Mouse (Mus musculus) midbrain, postnatal 0 days (tissue): ENCODE measurements at regions not wholly inside any gene's neighbourhood (a gene's known extent, or its start where the extent isn't known, plus 50 kb on each side); places are given as distances from the start of the nearest gene placed in this dataset.
A peak's percentile ranks its signal among the peaks of the same experiment; 100 is the strongest.

Experiments used
- ATAC-seq: fragments of 200-750 bp; cut with Nextera tagmentation; 2 replicates; pipeline ENCODE4 v1.8.0; 2017; ENCODE audit warnings: moderate number of reproducible peaks, mild to moderate bottlenecking, moderate TSS enrichment, moderate library complexity; ENCODE audit not compliant: low FRiP score
- DNase-seq: peaks from one replicate; pipeline ENCODE4 v3.0.0-alpha.2; 2015; ENCODE audit warnings: low spot score
- H3K27ac ChIP-seq: fragments of 300-500 bp; sonication (generic); 2 replicates; pipeline ENCODE4 v1.5.1; 2014; ENCODE audit warnings: low read depth, mild to moderate bottlenecking, low read length, mixed read lengths
- H3K27me3 ChIP-seq: fragments of 300-500 bp; sonication (generic); 2 replicates; pipeline ENCODE4 v1.6.1; 2014; ENCODE audit warnings: low read length, control low read depth, mixed read lengths; ENCODE audit not compliant: insufficient read depth
- H3K36me3 ChIP-seq: fragments of 300-500 bp; sonication (generic); 2 replicates; pipeline ENCODE4 v1.6.1; 2014; ENCODE audit warnings: low read length, control low read depth, mixed read lengths; ENCODE audit not compliant: insufficient read depth
- H3K4me1 ChIP-seq: fragments of 300-500 bp; sonication (generic); 2 replicates; pipeline ENCODE4 v1.6.1; 2014; ENCODE audit warnings: mild to moderate bottlenecking, control low read depth, antibody characterized with exemption, low read length, mixed read lengths; ENCODE audit not compliant: insufficient read depth
- H3K4me2 ChIP-seq: fragments of 300-500 bp; sonication (generic); 2 replicates; pipeline ENCODE4 v1.6.1; 2014; ENCODE audit warnings: low read depth, mild to moderate bottlenecking, low read length, mixed read lengths; ENCODE audit not compliant: poor library complexity, severe bottlenecking
- H3K4me3 ChIP-seq: fragments of 300-500 bp; sonication (generic); 2 replicates; pipeline ENCODE4 v1.5.1; 2014; ENCODE audit warnings: low read depth, mild to moderate bottlenecking, low read length, moderate library complexity
- H3K9ac ChIP-seq: fragments of 300-500 bp; sonication (generic); replicated peaks from 2 replicates; pipeline ENCODE4 v1.6.1; 2014; ENCODE audit warnings: mild to moderate bottlenecking, low read length, moderate library complexity, mixed read lengths; ENCODE audit not compliant: poor library complexity, severe bottlenecking
- H3K9me3 ChIP-seq: fragments of 300-500 bp; sonication (generic); 2 replicates; pipeline ENCODE4 v1.6.1; 2016; ENCODE audit warnings: low read length, control low read depth
- CTCF ChIP-seq: IDR thresholded peaks from 2 replicates; pipeline ENCODE4 v1.5.1; 2016; ENCODE audit warnings: antibody characterized with exemption, mild to moderate bottlenecking
- WGBS: fragments of 180-500 bp; shearing (Covaris S2); extraction: QIAGEN DNeasy Blood & Tissue Kit; methylation state at CpG from one replicate; pipeline ENCODE4 v1.1.7; 2014; 5-methylcytosine and 5-hydroxymethylcytosine counted together

DNA sequence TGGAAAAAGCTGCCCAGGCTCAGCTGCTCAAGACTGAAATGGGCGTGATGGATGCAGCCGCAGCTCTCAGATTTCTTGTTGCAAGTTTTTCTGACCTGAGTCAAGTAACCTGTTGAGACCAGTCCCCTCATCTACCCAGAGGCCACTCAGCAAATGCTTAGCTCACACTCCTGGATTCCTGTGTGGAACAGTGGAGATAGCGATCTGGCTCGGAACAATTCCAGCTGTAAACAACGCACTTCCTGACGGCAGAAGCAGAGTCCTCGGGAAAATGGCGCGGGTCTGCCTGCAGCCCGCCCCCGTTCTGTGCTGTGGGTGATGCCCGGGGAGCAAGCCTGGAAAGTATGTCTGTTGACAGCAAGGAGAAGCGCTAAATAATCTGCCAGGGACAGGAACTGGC lies 117.7 kb downstream of the Tmem17 start:
- Histone ChIP-seq H3K4me1 (no peaks in the 10 kb centered on the region), H3K9me3 (no peaks in the 10 kb centered on the region), H3K4me2 (peak overlapping the region; percentile 22; the same call in 1 of the 2 replicates), H3K9ac (0 out of 2 replicates have a peak overlapping the region, but pooled peaks have one; percentile 29), H3K27ac (no peak overlapping the region), H3K27me3 (no peaks in the 10 kb centered on the region), H3K36me3 (no peaks in the 10 kb centered on the region), H3K4me3 (peak overlapping the region; percentile 6; the same call in 1 of the 2 replicates)
- 26% methylated on average over 13 of the region's 13 CpGs for WGBS
- no peak for TF ChIP-seq CTCF
- DNase-seq = no peak
- no peak for ATAC-seq

DNA sequence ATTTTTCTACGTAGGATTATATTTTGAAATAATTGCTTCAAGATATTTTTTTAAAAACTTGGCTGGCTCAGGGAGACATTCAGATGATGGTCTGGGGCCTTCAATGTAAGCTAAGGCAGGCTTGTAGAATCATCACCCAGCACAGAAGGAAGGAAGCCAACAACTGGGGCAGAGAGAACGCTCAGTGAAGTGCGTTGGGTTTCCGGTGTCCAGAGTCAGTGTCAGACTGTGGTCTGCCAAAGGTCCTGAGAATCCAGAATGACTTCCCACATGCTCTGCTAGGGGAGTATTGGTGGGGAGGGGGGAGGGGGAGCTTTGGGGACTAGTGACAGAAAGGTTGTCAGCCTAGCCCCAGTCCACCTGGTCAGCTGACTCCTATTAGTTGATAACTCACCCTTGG lies 118.1 kb downstream of the Tmem17 start:
- Histone ChIP-seq H3K27ac (no peak overlapping the region), H3K4me3 (peak overlapping the region; percentile 6; the same call in 1 of the 2 replicates), H3K9ac (0 out of 2 replicates have a peak overlapping the region, but pooled peaks have one; percentile 29), H3K36me3 (no peaks in the 10 kb centered on the region), H3K27me3 (no peaks in the 10 kb centered on the region), H3K4me1 (no peaks in the 10 kb centered on the region), H3K4me2 (peak overlapping the region; percentile 22; the same call in 1 of the 2 replicates), H3K9me3 (no peaks in the 10 kb centered on the region)
- TF ChIP-seq CTCF = no peak
- DNase-seq (no peak), ATAC-seq (no peak)
- 70% methylated on average over 4 of the region's 4 CpGs for WGBS

DNA sequence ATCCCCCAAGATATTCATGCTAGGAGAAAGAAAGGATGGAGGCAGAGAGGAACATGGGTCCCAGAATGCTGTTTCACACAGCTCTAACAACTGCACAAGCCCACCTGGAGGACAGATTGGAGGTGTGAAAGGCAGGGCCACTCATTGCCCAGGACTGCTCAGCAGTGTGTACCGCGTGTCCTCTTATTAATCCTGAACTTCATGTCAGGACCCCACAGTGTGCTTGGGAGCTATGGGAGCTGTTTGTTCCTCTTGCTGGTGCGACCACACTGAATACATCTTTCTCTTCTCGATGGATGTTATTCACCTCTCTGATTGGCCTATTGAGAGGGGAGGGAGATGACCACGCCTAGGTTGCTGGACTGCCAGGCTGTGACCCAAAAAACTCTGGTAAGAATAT lies 119.1 kb downstream of the Tmem17 start:
- Histone ChIP-seq H3K9ac (no peak overlapping the region), H3K36me3 (no peaks in the 10 kb centered on the region), H3K4me3 (no peak overlapping the region), H3K27me3 (no peaks in the 10 kb centered on the region), H3K27ac (no peak overlapping the region), H3K4me2 (no peak overlapping the region), H3K9me3 (no peaks in the 10 kb centered on the region), H3K4me1 (no peaks in the 10 kb centered on the region)
- no peak for ATAC-seq
- no peak for TF ChIP-seq CTCF
- 77% methylated on average over 5 of the region's 5 CpGs for WGBS
- no peak for DNase-seq

DNA sequence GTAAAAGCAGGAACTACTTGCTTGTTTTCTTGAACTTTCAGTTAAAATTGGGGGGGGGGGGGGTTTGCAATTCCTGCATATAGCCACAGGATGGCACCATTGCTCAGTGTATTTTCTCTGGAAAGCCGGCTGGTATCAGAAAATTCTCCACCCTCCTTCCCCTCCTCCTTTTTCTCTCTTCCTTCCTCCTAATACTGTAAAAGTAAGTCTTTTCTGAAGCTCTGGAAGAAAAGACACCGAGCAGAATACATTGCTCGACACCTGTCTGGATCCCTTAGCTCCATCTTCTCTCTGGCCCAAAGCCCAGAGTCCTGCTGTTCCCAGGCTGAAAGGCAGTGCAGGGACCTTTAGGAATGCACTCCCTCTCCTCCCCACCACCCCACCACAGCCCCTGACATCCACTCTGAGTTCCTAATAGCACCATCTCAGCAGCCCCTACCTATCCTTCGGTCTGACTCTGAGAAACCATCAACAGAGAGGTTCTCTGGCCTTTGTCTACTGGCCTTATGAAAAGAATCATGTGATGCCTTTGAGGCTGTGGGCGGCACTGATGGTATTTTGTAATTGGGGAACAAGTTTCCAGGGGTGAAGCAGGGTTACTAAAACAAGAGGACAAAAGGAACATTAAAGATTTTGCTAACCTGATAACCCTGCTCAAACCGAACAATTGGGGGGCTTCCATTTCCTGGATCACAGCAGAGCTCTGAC lies 119.9 kb downstream of the Tmem17 start:
- no peaks in the 10 kb centered on the region for H3K4me1 ChIP-seq
- H3K4me2 ChIP-seq = peak overlapping the region; percentile 26; the same call in 1 of the 2 replicates
- H3K27me3 ChIP-seq = no peaks in the 10 kb centered on the region
- H3K9me3 ChIP-seq = no peaks in the 10 kb centered on the region
- TF ChIP-seq CTCF = peak; percentile 83
- ATAC-seq (peak; percentile 61), DNase-seq (peak; percentile 63)
- H3K27ac ChIP-seq = no peak overlapping the region
- H3K9ac ChIP-seq = no peak overlapping the region; the same call in 1 of the 2 replicates
- 18% methylated on average over 6 of the region's 6 CpGs for WGBS
- H3K4me3 ChIP-seq = no peak overlapping the region
- H3K36me3 ChIP-seq = no peaks in the 10 kb centered on the region

DNA sequence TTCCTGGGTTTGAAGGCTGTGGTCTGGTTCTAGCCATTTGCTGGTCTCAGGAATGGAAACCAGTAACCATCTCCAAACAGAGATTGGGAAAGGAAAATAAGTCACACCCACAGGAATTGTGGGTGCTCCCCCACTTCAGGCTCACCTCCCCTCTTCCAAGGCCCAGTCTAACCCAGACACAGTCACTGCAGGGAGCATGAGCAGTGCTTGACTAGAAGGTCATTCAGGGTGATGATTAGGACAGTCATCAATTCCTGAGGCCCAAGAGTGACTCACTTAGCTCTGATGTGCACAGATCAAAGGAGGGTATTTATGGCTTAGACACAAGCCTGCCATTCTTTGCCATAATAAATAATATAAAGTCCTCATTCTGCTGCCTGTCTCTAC lies 120.4 kb downstream of the Tmem17 start:
- no peak overlapping the region for H3K4me2 ChIP-seq
- no peak overlapping the region for H3K9ac ChIP-seq
- H3K4me3 ChIP-seq = no peak overlapping the region
- ATAC-seq = no peak
- TF ChIP-seq CTCF = no peak
- no peaks in the 10 kb centered on the region for H3K4me1 ChIP-seq
- H3K27ac ChIP-seq = no peak overlapping the region
- no peak for DNase-seq
- H3K27me3 ChIP-seq = no peaks in the 10 kb centered on the region
- no peaks in the 10 kb centered on the region for H3K9me3 ChIP-seq
- H3K36me3 ChIP-seq = no peaks in the 10 kb centered on the region

GRCm38 (mm10) chr11:22632988-22633387 lies 121.1 kb downstream of the Tmem17 start:
- Histone ChIP-seq H3K9me3 (no peaks in the 10 kb centered on the region), H3K4me3 (no peak overlapping the region), H3K27me3 (no peaks in the 10 kb centered on the region), H3K4me1 (no peaks in the 10 kb centered on the region), H3K4me2 (no peak overlapping the region), H3K36me3 (no peaks in the 10 kb centered on the region), H3K27ac (no peak overlapping the region), H3K9ac (no peak overlapping the region)
- WGBS = 80% methylated on average over 5 of the region's 5 CpGs
- TF ChIP-seq CTCF = no peak
- ATAC-seq = no peak
- DNase-seq = no peak
